ENCODE assay signal across 8 mouse cellular contexts in the genomic region with DNA sequence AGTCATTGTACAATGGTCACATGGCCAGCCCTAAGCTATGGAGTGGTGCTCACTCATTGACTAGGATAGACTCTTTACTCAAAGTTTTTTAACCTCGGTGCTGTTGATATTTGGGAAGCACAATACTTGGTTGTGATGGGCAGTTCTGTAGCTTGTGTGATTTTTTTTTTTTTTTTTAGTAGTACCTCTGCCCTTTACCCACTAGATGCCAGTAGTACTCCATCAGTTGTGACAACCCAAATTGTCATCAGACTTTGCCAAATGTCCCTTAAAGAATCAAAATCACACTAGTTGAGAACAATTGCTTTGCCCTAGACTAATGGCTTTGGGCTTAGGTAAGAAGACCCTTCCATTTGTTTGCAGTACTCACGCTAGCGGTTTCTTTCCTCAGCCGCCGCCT. TPM values are rescaled to one million over a fixed set of nuclear protein-coding genes. Genes with fewer than 3 reads are reported as not detected.
DNase-seq lines count a peak whose midpoint lies in the region; ATAC-seq and TF ChIP-seq lines count a peak whose summit lies in the region.

No protein-coding gene starts in this region.

- H3K4me1 ChIP-seq in lung, embryonic 14.5 days (ENCODE audit: insufficient read depth): peaks cover 11% of the 10 kb centered on the region; the same call in 1 of the 2 replicates
- peaks cover 12% of the 10 kb centered on the region for H3K4me1 ChIP-seq in intestine, embryonic 15.5 days (replicated peaks)

- peak overlapping the region; percentile 93 for H3K4me2 ChIP-seq in lung, embryonic 14.5 days
- peak overlapping the region; percentile 87 for H3K4me2 ChIP-seq in intestine, embryonic 15.5 days (replicated peaks)

- H3K4me3 ChIP-seq in lung, embryonic 14.5 days (ENCODE audit: low read depth, low read length): peak overlapping the region; percentile 94; the same call in 1 of the 2 replicates
- peak overlapping the region; percentile 94; the same call in 1 of the 2 replicates for H3K4me3 ChIP-seq in intestine, embryonic 15.5 days (replicated peaks)

- no peaks in the 10 kb centered on the region for H3K27me3 ChIP-seq in lung, embryonic 14.5 days (ENCODE audit: insufficient read depth, low read length)
- H3K27me3 ChIP-seq in intestine, embryonic 15.5 days (replicated peaks): no peaks in the 10 kb centered on the region

- 0 out of 2 replicates have a peak, but pooled peaks have one; percentile 12 for TF ChIP-seq CTCF in lung, embryonic 14.5 days (IDR thresholded peaks at IDR 0.05; ENCODE audit: low read depth)

- no peaks in the 10 kb centered on the region for H3K9me3 ChIP-seq in lung, embryonic 14.5 days (ENCODE audit: low read depth, low read length)
- H3K9me3 ChIP-seq in intestine, embryonic 15.5 days: no peaks in the 10 kb centered on the region

- no peak overlapping the region for H3K9ac ChIP-seq in lung, embryonic 14.5 days
- H3K9ac ChIP-seq in intestine, embryonic 15.5 days: no peak overlapping the region

- no peak for ATAC-seq in lung, embryonic 14.5 days (ENCODE audit: insufficient read depth)
- no peak for ATAC-seq in intestine, embryonic 15.5 days

- H3K36me3 ChIP-seq in lung, embryonic 14.5 days (ENCODE audit: insufficient read depth): no peaks in the 10 kb centered on the region
- no peaks in the 10 kb centered on the region for H3K36me3 ChIP-seq in intestine, embryonic 15.5 days

- peak; percentile 14 for DNase-seq in lung, embryonic 14.5 days
- no peak for DNase-seq in lung, postnatal 10 days
- DNase-seq in c-Kit-positive CD71-positive TER-119-positive erythroid progenitor cells, embryonic 14.5 days (ENCODE audit: low spot score): peak; percentile 26
- peak; percentile 20 for DNase-seq in naive thymus-derived CD4-positive, alpha-beta T cell, adult 2 months (ENCODE audit: low read depth)
- DNase-seq in adrenal gland, postnatal 10 days: no peak
- no peak for DNase-seq in embryo, embryonic 10.5 days (ENCODE audit: low spot score)
- DNase-seq in kidney, postnatal 14 days: no peak

- WGBS in lung, embryonic 14.5 days: 80% methylated on average over 5 of the region's 5 CpGs
- WGBS in intestine, embryonic 15.5 days: 77% methylated on average over 5 of the region's 5 CpGs

- H3K27ac ChIP-seq in lung, embryonic 14.5 days (ENCODE audit: low read depth): no peak overlapping the region
- H3K27ac ChIP-seq in intestine, embryonic 15.5 days: no peak overlapping the region

RNA-seq across cellular contexts. Expression of gene Vac14, which starts 1.5 kb away (rescaled TPM):
- polyA plus RNA-seq in lung, embryonic 14.5 days (2014; fragmentation: Nextera tagmentation; extraction: Ambion mirVana): 23.3 and 25.2 TPM in 2 replicates
- 22.4 and 23.1 TPM in 2 replicates for polyA plus RNA-seq in intestine, embryonic 15.5 days (2015; fragmentation: Nextera tagmentation; extraction: Ambion mirVana)
- total RNA-seq in adrenal gland, postnatal 10 days (2021): 10 to 100 TPM; 20.7 to 28.0 TPM

Comparison
In these comparisons a context has a peak if more than half of its experiments do, and no peak if none do; other contexts are left out.
1. DNase-seq: peak in lung, embryonic 14.5 days (single experiment), c-Kit-positive CD71-positive TER-119-positive erythroid progenitor cells, embryonic 14.5 days (single experiment) and naive thymus-derived CD4-positive, alpha-beta T cell, adult 2 months (single experiment); none in lung, postnatal 10 days (single experiment), adrenal gland, postnatal 10 days (single experiment), embryo, embryonic 10.5 days (single experiment) and kidney, postnatal 14 days (single experiment).